ENCODE assay signal across 16 mouse cellular contexts in the genomic region with DNA sequence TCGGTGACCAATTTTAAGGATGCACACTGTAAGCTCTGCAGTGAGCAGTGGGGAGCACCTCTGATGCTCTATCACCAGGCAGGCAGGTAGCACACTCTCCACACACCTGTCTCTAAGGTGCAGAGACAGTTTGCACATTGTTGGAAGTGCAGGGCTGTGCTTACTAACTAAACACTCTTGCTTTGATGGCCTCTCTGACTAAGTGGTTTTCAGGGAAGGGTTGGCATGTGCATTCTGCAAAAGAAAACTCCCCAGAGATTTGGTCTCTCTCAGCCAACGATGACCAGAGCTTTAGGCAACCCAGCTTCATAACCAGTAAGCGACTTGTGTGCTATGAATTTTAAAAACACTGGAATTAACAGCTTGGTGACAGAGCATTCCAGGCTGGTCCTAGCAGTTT.
"Had no signal": no experiment of that assay in that cellular context is flagged by ENCODE, and none has a peak within 500 bp of the region (broad histone marks: within the 10 kb centered on the region; RNA-seq: fewer than 3 reads in every experiment).

No protein-coding gene starts in this region.

- H3K27me3 ChIP-seq: limb, embryonic 12.5 days; liver, embryonic 13.5 days; neural tube, embryonic 15.5 days had no signal

- H3K9ac ChIP-seq: limb, embryonic 12.5 days; liver, embryonic 13.5 days; liver, postnatal 0 days; neural tube, embryonic 15.5 days had no signal

- H3K27ac ChIP-seq: limb, embryonic 12.5 days; liver, embryonic 13.5 days; midbrain, embryonic 10.5 days; neural tube, embryonic 15.5 days had no signal

- DNase-seq: kidney, adult 18-20 months; kidney, postnatal 10 days; layer of hippocampus, adult 9-11 months; layer of hippocampus, postnatal 36 days; liver; liver, embryonic 13.5 days; liver, postnatal 0 days; midbrain, embryonic 14.5 days; right cerebral cortex, adult 18-20 months; right cerebral cortex, postnatal 25 days; thymus, postnatal 36 days had no signal

- H3K9me3 ChIP-seq: limb, embryonic 12.5 days; liver, embryonic 13.5 days; midbrain, embryonic 10.5 days; neural tube, embryonic 15.5 days had no signal

- H3K4me2 ChIP-seq: limb, embryonic 12.5 days; liver, embryonic 13.5 days; neural tube, embryonic 15.5 days had no signal

- ATAC-seq: inflammation-experienced regulatory T-cells, adult 6 months; liver, postnatal 0 days had no signal

- H3K4me3 ChIP-seq: limb, embryonic 12.5 days; liver, embryonic 13.5 days; midbrain, embryonic 10.5 days; myocyte; neural tube, embryonic 15.5 days had no signal

- H3K36me3 ChIP-seq: limb, embryonic 12.5 days; liver, embryonic 13.5 days; midbrain, embryonic 10.5 days; neural tube, embryonic 15.5 days had no signal
